Mouse (Mus musculus) megakaryocyte, adult 5-6 weeks (primary cell): ENCODE measurements around the gene Nrp2. TPM values are rescaled to one million over a fixed set of nuclear protein-coding genes. Genes with fewer than 3 reads are reported as not detected.

ENCODE experiments used
- ATAC-seq: 2 replicates; pipeline ENCODE4 v1.8.0; 2016; ENCODE audit warnings: mild to moderate bottlenecking, inconsistent platforms; ENCODE audit not compliant: poor library complexity, severe bottlenecking
- total RNA-seq, 2 experiments: library from RNA; stranded (forward) in 1 of 2; stranded (reverse) in 1 of 2; fragments of 153-499, 151-499 nt in 1 of 2; fragments of 221-1000, 200-1000 nt in 1 of 2; gene quantifications; 2 replicates each; pipeline versions ENCODE4 v1.2.3 to v1.2.4; 2015 to 2017

Nrp2 gene
- total RNA-seq, 2 experiments from 2014 or later = 3.9 to 6.5 TPM

DNA sequence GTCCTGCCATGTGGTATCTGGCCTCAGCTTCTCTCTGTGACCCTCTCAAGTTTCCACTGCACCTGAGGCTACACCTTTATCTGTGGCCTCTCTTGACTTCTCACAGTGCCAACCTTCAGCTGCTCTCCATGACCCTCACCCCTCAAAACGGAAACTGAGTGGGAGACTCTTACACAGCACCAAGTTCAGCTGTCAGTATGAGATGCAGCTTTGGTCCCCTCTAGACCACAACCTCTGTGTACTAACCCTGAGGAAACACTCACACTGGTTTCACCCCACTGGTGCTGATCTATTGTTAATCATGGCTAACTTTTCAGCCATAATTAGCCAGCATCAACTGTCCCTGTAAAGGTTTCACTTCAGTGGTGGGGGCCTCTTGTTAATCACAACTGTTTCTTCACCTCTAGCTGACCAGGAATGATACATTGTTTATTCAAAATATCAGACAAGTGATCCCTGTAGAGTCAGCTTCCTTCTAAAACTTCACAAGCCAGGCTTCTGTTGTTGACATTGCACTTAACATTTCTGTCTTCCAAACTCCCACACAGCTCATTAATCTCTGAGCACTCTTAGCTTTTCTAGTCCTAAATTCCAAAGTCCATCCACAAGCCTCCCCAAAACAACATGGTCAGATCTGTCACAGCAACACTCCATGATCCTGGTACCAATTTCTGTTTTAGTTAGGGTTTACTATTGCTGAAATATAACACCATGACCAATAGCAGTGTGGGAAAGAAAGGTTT lies 131.5 kb downstream of the Nrp2 start:
- ATAC-seq = no peak

DNA sequence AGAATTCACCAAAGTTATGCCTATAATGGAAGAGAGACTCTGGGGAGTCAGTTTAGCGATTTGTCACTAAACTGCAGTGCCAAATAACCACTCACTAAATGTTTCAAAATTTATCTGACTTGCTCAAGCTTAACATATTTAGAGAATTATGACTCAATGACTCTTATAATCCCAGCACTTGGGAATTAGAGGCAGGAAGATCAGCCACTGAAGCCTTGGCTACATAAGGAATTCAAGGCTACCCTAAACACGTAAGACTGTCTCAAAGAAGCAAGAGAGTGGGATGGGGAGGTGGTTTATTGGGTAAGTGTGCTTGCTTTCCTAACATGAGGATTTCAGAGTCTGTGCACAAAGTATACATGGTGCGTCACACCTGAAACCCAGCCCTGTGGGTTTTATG lies 135.0 kb downstream of the Nrp2 start:
- ATAC-seq = no peak

GRCm38 (mm10) chr1:62838631-62839030 lies 135.5 kb downstream of the Nrp2 start:
- no peak for ATAC-seq

GRCm38 (mm10) chr1:62843215-62843614 lies 140.1 kb downstream of the Nrp2 start:
- ATAC-seq = no peak

GRCm38 (mm10) chr1:62850990-62851940 lies 148.2 kb downstream of the Nrp2 start:
- ATAC-seq = no peak

DNA sequence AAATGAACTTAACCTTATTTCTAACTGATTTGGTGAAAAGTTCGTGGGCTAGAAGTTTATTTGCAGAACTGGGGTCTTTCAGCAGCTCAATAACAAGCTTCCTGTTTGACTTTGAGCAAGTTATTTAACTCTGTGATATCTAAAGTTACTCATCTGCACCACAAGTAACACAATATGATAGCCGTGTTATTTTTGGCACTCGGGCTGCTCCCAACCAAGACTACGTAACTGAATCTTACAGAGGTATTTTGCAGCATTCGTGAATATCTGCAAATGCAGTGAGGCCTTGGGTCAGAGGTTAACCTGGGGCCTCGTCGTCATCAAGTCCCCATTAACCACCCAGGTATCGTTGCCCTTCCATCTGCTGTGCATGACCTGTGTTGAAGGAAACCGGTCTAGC lies 150.3 kb downstream of the Nrp2 start:
- ATAC-seq = no peak

DNA sequence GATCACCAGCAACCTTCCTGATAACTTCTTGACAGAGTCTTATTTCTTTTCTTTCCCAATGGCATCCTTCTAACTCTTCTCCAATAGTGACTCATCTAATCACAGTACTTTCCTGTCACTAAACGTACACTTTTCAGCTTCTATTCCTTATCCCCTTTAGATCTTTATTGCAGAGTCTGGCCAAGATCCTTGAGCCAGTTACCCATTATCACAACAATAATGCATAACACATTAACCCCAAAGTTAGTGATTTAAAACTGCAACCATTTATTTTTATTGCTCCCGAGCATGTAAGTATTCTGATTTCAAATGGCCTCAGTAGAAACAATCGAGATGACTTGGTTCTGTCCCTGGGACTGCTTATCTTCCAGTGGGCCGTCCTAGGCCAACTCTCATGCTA lies 150.9 kb downstream of the Nrp2 start:
- no peak for ATAC-seq

DNA sequence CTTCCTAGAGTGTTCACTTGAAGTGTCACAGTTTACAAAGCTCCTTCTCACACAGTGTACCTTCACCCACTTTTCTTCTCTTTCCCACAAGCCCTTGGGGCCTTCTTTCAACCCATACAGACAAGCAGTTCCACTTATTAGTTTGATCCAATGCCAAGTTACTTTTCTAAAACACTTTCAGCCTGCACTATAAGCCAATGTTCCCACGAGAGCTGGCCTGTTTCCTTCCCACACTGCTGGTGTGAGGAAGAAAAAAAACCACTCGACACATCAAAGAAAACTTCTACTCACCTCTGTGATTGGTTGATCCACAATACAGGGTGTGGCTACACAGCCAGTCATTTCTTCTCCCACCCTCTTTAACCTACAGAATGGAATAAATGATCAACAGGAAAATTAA lies 156.0 kb downstream of the Nrp2 start:
- ATAC-seq = no peak

- ATAC-seq = no peak
Observed at GRCm38 (mm10) chr1:62859556-62860300, 156.6 kb downstream of the Nrp2 start.

DNA sequence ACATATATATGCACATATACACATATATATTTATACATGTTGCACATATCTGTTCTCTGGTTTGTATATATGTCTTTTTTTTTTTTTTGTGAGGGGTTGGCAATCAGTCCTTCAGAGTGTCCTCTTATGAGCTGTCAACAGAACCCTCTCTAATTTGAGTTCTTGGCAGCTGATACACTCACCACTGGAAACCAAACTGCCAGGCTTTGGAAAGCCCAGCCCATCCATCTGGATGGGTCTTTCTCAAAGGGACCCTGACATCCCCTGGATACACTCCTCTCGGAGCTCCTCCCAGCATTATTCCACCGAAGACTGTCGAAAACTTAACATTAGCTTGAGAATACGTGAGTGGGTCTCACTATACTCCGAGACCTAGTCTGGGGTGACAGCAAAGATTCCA lies 157.2 kb downstream of the Nrp2 start:
- ATAC-seq = no peak

DNA sequence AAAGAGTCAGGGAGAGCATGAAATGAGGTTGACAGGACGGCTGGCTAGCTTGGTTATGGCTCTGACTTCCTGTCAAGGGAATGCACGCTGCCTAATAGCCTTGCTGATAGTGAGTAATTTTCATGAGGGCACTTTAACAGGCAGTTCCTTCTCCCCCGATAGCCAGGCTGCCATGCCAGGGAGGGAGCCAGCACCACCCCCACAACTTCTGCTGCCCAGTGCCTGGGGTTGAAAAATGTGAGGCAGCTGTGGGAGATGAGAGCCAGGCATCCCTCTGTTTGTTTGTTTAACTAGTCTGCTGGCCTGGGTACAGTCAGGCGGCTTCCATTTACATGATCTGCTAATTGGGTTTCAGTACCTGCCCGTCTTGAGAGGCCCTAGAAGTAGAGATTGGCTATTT lies 157.7 kb downstream of the Nrp2 start:
- no peak for ATAC-seq
